Mouse (Mus musculus) liver, embryonic 14.5 days (tissue): Measurements from ENCODE around the gene Cym. TPM values are rescaled to one million over a fixed set of nuclear protein-coding genes. Genes with fewer than 3 reads are reported as not detected.

Source experiments
- ATAC-seq: fragments of 200-750 bp; cut with Nextera tagmentation; 2 replicates; pipeline ENCODE4 v1.8.0; 2017; ENCODE audit warnings: moderate number of reproducible peaks, mild to moderate bottlenecking, moderate library complexity; ENCODE audit not compliant: insufficient read depth
- DNase-seq, 3 experiments: peaks; one replicate each; pipeline ENCODE4 v3.0.0-alpha.2; 2012 to 2013; ENCODE audit warnings: low read depth in 3 of 3, low spot score in 3 of 3
- H3K27ac ChIP-seq: fragments of 300-500 bp; sonication (generic); 2 replicates; pipeline ENCODE4 v1.5.1; 2014; ENCODE audit warnings: moderate library complexity, mild to moderate bottlenecking, control low read depth, inconsistent platforms
- H3K27me3 ChIP-seq: fragments of 300-500 bp; sonication (generic); 2 replicates; pipeline ENCODE4 v1.6.1; 2014; ENCODE audit warnings: mild to moderate bottlenecking, low read length, moderate library complexity; ENCODE audit not compliant: control insufficient read depth, insufficient read depth
- H3K36me3 ChIP-seq: fragments of 300-500 bp; sonication (generic); replicated peaks from 2 replicates; pipeline ENCODE4 v1.6.1; 2014; ENCODE audit warnings: low read depth; ENCODE audit not compliant: control insufficient read depth, insufficient read depth
- H3K4me1 ChIP-seq, 2 experiments: fragments of 200-500 bp in 1 of 2; fragments of 300-500 bp in 1 of 2; sonication (generic) in 1 of 2; replicated peaks; 2 replicates each; pipeline ENCODE4 v1.6.1; 2012 to 2014; ENCODE audit warnings: antibody characterized with exemption in 1 of 2, inconsistent platforms in 1 of 2, low read length in 1 of 2; ENCODE audit not compliant: control insufficient read depth in 2 of 2, insufficient read depth in 2 of 2
- H3K4me2 ChIP-seq: fragments of 300-500 bp; sonication (generic); 2 replicates; pipeline ENCODE4 v1.6.1; 2014; ENCODE audit warnings: low read depth, mild to moderate bottlenecking, control low read depth, moderate library complexity
- H3K4me3 ChIP-seq, 2 experiments: fragments of 200-500 bp in 1 of 2; fragments of 300-500 bp in 1 of 2; sonication (generic) in 1 of 2; 2 replicates each; pipeline ENCODE4 v1.5.1; 2012 to 2014; ENCODE audit warnings: low read depth in 2 of 2, low read length in 2 of 2, mild to moderate bottlenecking in 2 of 2, control low read depth in 1 of 2, inconsistent platforms in 1 of 2, moderate library complexity in 1 of 2; ENCODE audit not compliant: insufficient read depth in 1 of 2
- H3K9ac ChIP-seq: fragments of 300-500 bp; sonication (generic); replicated peaks from 2 replicates; pipeline ENCODE4 v1.6.1; 2014; ENCODE audit warnings: mild to moderate bottlenecking, control low read depth, moderate library complexity
- H3K9me3 ChIP-seq: fragments of 300-500 bp; sonication (generic); 2 replicates; pipeline ENCODE4 v1.6.1; 2016; ENCODE audit warnings: low read length, mixed read lengths; ENCODE audit not compliant: control insufficient read depth
- CTCF ChIP-seq: IDR thresholded peaks from 2 replicates; pipeline ENCODE4 v1.5.1; 2016; ENCODE audit warnings: antibody characterized with exemption, low read depth, control low read depth
- EP300 ChIP-seq: IDR thresholded peaks from 2 replicates; pipeline ENCODE4 v1.6.1; 2016; ENCODE audit warnings: antibody characterized with exemption, low read depth
- WGBS: fragments of 180-500 bp; shearing (Covaris S2); extraction: QIAGEN DNeasy Blood & Tissue Kit; methylation state at CpG from one replicate; pipeline ENCODE4 v1.1.7; 2014; ENCODE audit not compliant: insufficient replicate concordance; 5-methylcytosine and 5-hydroxymethylcytosine counted together
- polyA plus RNA-seq, 2 experiments: library from polyadenylated mRNA; depleted of rRNA in 1 of 2; stranded (reverse) in 1 of 2; unstranded in 1 of 2; fragments of >200 nt; fragmentation: Nextera tagmentation in 1 of 2; extraction: Ambion mirVana in 1 of 2; gene quantifications; 2 replicates each; pipeline versions ENCODE4 v1.2.1 to v1.2.3; 2012 to 2014

Cym gene
- polyA plus RNA-seq, 2 experiments, result 0.08 to 0.20 TPM

GRCm38 (mm10) chr3:107176501-107176900 is 45.0 kb downstream of the Cym start:
- TF ChIP-seq EP300 (no peak), CTCF (no peak)

GRCm38 (mm10) chr3:107175486-107175885 is 46.0 kb downstream of the Cym start:
- TF ChIP-seq CTCF, result no peak
- TF ChIP-seq EP300, result no peak
- Histone ChIP-seq H3K4me3 (no peak overlapping the region), H3K36me3 (no peaks in the 10 kb centered on the region), H3K9ac (no peak overlapping the region), H3K9me3 (no peaks in the 10 kb centered on the region), H3K27ac (no peak overlapping the region), H3K4me1 (no peaks in the 10 kb centered on the region), H3K27me3 (no peaks in the 10 kb centered on the region), H3K4me2 (no peak overlapping the region)
- no peak for ATAC-seq
- 54% methylated on average over 4 of the region's 4 CpGs for WGBS
- no peak for DNase-seq

More at GRCm38 (mm10) chr3:107176501-107176900, 45.0 kb downstream of the Cym start:
- DNase-seq (no peak), ATAC-seq (no peak)
- Histone ChIP-seq H3K27ac (no peak overlapping the region), H3K4me2 (no peak overlapping the region), H3K27me3 (no peaks in the 10 kb centered on the region), H3K9me3 (no peaks in the 10 kb centered on the region), H3K36me3 (no peaks in the 10 kb centered on the region), H3K4me1 (no peaks in the 10 kb centered on the region), H3K9ac (no peak overlapping the region), H3K4me3 (no peak overlapping the region)
- 67% methylated on average over 9 of the region's 9 CpGs for WGBS

DNA sequence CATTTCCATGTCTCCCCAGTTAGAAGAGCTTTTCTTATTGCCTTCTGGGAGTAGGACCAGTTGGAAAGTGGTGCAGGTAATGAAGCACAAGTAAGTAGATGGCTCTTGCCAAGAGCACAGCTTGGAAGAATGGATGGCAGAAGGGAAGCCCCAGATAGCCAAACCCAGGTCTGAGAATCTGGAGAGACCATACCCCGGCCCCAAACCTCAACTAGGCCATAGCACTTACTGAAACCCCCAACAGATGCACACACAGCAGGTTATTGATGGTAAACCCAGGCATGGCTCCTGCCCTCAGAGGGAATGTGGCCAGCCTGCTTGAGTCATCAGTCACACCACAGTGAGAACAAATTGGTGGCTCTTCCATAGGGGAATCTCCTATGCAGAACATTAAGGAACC is 49.0 kb downstream of the Cym start:
- ATAC-seq (no peak), DNase-seq (no peak)
- Histone ChIP-seq H3K9me3 (no peaks in the 10 kb centered on the region), H3K27me3 (no peaks in the 10 kb centered on the region), H3K4me1 (no peaks in the 10 kb centered on the region), H3K9ac (no peak overlapping the region), H3K27ac (no peak overlapping the region), H3K36me3 (no peaks in the 10 kb centered on the region), H3K4me3 (no peak overlapping the region), H3K4me2 (no peak overlapping the region)
- TF ChIP-seq EP300 (no peak), CTCF (no peak)
- 68% methylated on average over 1 of the region's 1 CpGs for WGBS

GRCm38 (mm10) chr3:107171964-107172363 is 49.6 kb downstream of the Cym start:
- no peaks in the 10 kb centered on the region for H3K9me3 ChIP-seq
- no peak overlapping the region for H3K27ac ChIP-seq
- H3K4me1 ChIP-seq, result no peaks in the 10 kb centered on the region
- no peak overlapping the region for H3K4me3 ChIP-seq
- no peak overlapping the region for H3K9ac ChIP-seq
- no peak overlapping the region for H3K4me2 ChIP-seq
- 69% methylated on average over 3 of the region's 3 CpGs for WGBS
- ATAC-seq (no peak), DNase-seq (no peak)
- TF ChIP-seq CTCF (no peak), EP300 (no peak)
- no peaks in the 10 kb centered on the region for H3K36me3 ChIP-seq
- no peaks in the 10 kb centered on the region for H3K27me3 ChIP-seq

DNA sequence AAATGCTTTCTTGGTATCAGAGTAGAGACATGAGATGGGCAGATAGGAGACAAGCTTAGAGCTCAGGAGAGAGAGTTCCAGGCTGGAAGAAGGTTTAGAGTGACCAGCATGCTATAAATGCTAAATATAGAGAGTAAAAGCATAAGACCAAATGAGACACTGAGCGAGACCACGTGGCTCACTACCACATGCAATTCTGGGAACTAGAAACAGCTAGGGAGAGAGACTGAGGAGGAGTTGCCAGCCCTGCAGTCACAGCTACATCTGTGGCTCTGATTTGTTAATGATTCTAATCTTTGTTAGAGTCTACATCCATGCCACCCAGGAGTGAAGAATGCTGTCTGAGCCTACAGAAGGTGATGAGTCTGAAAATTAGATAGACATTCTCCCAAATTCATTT is 52.0 kb downstream of the Cym start:
- Histone ChIP-seq H3K36me3 (no peaks in the 10 kb centered on the region), H3K27me3 (no peaks in the 10 kb centered on the region), H3K4me2 (no peak overlapping the region), H3K4me3 (no peak overlapping the region), H3K9ac (no peak overlapping the region), H3K27ac (no peak overlapping the region), H3K4me1 (no peaks in the 10 kb centered on the region), H3K9me3 (no peaks in the 10 kb centered on the region)
- 47% methylated on average over 2 of the region's 2 CpGs for WGBS
- DNase-seq (no peak), ATAC-seq (no peak)
- no peak for TF ChIP-seq EP300
- no peak for TF ChIP-seq CTCF
